In the genomic region with DNA sequence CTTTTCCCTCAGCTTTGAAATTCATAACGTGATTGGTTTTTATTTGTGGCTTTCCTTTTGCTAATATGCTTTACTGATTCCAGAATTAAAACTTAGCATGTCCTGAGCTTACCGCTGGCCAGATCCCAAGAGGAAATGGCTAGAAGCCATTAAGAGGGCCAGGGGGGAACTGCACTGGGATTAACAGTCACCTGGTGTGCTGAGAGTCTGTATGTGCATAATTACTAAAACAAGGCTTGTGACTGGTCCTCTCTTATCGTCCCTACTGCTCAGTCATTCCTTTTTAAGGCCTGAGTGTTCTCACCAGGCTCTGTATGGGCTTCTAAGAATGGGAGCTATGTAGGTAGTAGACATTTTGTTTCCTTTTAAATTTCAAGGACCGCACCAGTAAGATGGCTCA, we compare ENCODE assay signal across 12 mouse cellular contexts. TPM values are rescaled to one million over a fixed set of nuclear protein-coding genes. Genes with fewer than 3 reads are reported as not detected.
DNase-seq lines count a peak whose midpoint lies in the region; ATAC-seq lines count a peak whose summit lies in the region.
"Had no signal": no experiment of that assay in that cellular context is flagged by ENCODE, and none has a peak within 500 bp of the region (broad histone marks: within the 10 kb centered on the region; RNA-seq: fewer than 3 reads in every experiment).

No protein-coding gene starts in this region.

- peaks cover 23% of the 10 kb centered on the region for H3K4me1 ChIP-seq in brown adipose tissue, adult 24 weeks (ENCODE audit: control insufficient read depth, insufficient read depth, insufficient read length, low read length)
- peaks cover 22% of the 10 kb centered on the region for H3K4me1 ChIP-seq in intestine, embryonic 15.5 days (replicated peaks)
- peaks cover 57% of the 10 kb centered on the region for H3K4me1 ChIP-seq in liver, embryonic 15.5 days (replicated peaks)
- peaks cover 4% of the 10 kb centered on the region; the same call in 1 of the 2 replicates for H3K4me1 ChIP-seq in midbrain, embryonic 14.5 days (ENCODE audit: control insufficient read depth, insufficient read depth, low read length)
- 0 out of 2 replicates have a peak, but pooled peaks cover 4% of the 10 kb centered on the region for H3K4me1 ChIP-seq in forebrain, embryonic 15.5 days
- H3K4me1 ChIP-seq: neural tube, embryonic 15.5 days had no signal

- H3K27ac ChIP-seq in brown adipose tissue, adult 24 weeks (replicated peaks; ENCODE audit: low read depth, low read length) = peak overlapping the region; percentile 52
- H3K27ac ChIP-seq in intestine, embryonic 15.5 days = peak overlapping the region; percentile 61
- peak overlapping the region; percentile 51 for H3K27ac ChIP-seq in liver, embryonic 15.5 days (replicated peaks)
- H3K27ac ChIP-seq in midbrain, embryonic 14.5 days (replicated peaks; ENCODE audit: low read depth, low read length) = no peak overlapping the region
- no peak overlapping the region for H3K27ac ChIP-seq in forebrain, embryonic 15.5 days (replicated peaks)
- H3K27ac ChIP-seq: neural tube, embryonic 15.5 days had no signal

- ATAC-seq in intestine, embryonic 15.5 days = peak; percentile 19; the same call in 1 of the 2 replicates
- no peak for ATAC-seq in liver, embryonic 15.5 days (ENCODE audit: insufficient read depth)
- ATAC-seq in midbrain, embryonic 14.5 days (ENCODE audit: low FRiP score, low TSS enrichment) = no peak
- ATAC-seq in forebrain, embryonic 15.5 days (replicated peaks) = no peak
- ATAC-seq: Patski had no signal

- WGBS in intestine, embryonic 15.5 days = 41% methylated on average over 4 of the region's 4 CpGs
- 63% methylated on average over 4 of the region's 4 CpGs for WGBS in liver, embryonic 15.5 days (ENCODE audit: insufficient replicate concordance)
- WGBS in midbrain, embryonic 14.5 days = 39% methylated on average over 4 of the region's 4 CpGs
- 26% methylated on average over 4 of the region's 4 CpGs for WGBS in forebrain, embryonic 15.5 days

- peak; percentile 20 to 35 for DNase-seq in adrenal gland, postnatal 36 days
- no peak for DNase-seq in adrenal gland, postnatal 25 days
- DNase-seq in midbrain, embryonic 14.5 days = no peak
- no peak for DNase-seq in layer of hippocampus, adult 8-10 months (ENCODE audit: low spot score in 2 of 2)
- DNase-seq: gastrocnemius, postnatal 25 days had no signal

- H3K27me3 ChIP-seq in intestine, embryonic 15.5 days (replicated peaks) = no peaks in the 10 kb centered on the region
- no peaks in the 10 kb centered on the region for H3K27me3 ChIP-seq in liver, embryonic 15.5 days
- H3K27me3 ChIP-seq in midbrain, embryonic 14.5 days (ENCODE audit: control insufficient read depth, insufficient read depth, low read length) = no peaks in the 10 kb centered on the region
- H3K27me3 ChIP-seq in forebrain, embryonic 15.5 days = no peaks in the 10 kb centered on the region
- H3K27me3 ChIP-seq: megakaryocyte, embryonic 14.5 days; neural tube, embryonic 15.5 days; Patski had no signal

- no peaks in the 10 kb centered on the region for H3K9me3 ChIP-seq in intestine, embryonic 15.5 days
- no peaks in the 10 kb centered on the region for H3K9me3 ChIP-seq in liver, embryonic 15.5 days (replicated peaks)
- H3K9me3 ChIP-seq in midbrain, embryonic 14.5 days (ENCODE audit: control insufficient read depth, low read length) = no peaks in the 10 kb centered on the region
- H3K9me3 ChIP-seq in forebrain, embryonic 15.5 days = no peaks in the 10 kb centered on the region
- H3K9me3 ChIP-seq: megakaryocyte, embryonic 14.5 days; neural tube, embryonic 15.5 days had no signal

- H3K9ac ChIP-seq in intestine, embryonic 15.5 days = no peak overlapping the region
- no peak overlapping the region for H3K9ac ChIP-seq in liver, embryonic 15.5 days
- H3K9ac ChIP-seq in midbrain, embryonic 14.5 days (replicated peaks; ENCODE audit: low read length) = no peak overlapping the region
- no peak overlapping the region for H3K9ac ChIP-seq in forebrain, embryonic 15.5 days (replicated peaks)
- H3K9ac ChIP-seq: neural tube, embryonic 15.5 days had no signal

- H3K4me2 ChIP-seq in intestine, embryonic 15.5 days (replicated peaks) = no peak overlapping the region
- no peak overlapping the region for H3K4me2 ChIP-seq in liver, embryonic 15.5 days
- H3K4me2 ChIP-seq in midbrain, embryonic 14.5 days (ENCODE audit: low read length) = no peak overlapping the region
- no peak overlapping the region for H3K4me2 ChIP-seq in forebrain, embryonic 15.5 days (replicated peaks)
- H3K4me2 ChIP-seq: neural tube, embryonic 15.5 days had no signal

- H3K4me3 ChIP-seq in brown adipose tissue, adult 24 weeks (ENCODE audit: insufficient read depth, low read depth, low read length) = no peak overlapping the region
- H3K4me3 ChIP-seq in intestine, embryonic 15.5 days (replicated peaks) = no peak overlapping the region
- H3K4me3 ChIP-seq in liver, embryonic 15.5 days (replicated peaks) = no peak overlapping the region
- no peak overlapping the region for H3K4me3 ChIP-seq in midbrain, embryonic 14.5 days (replicated peaks; ENCODE audit: low read depth, low read length)
- H3K4me3 ChIP-seq in forebrain, embryonic 15.5 days = no peak overlapping the region
- H3K4me3 ChIP-seq: megakaryocyte, embryonic 14.5 days; neural tube, embryonic 15.5 days had no signal

- H3K36me3 ChIP-seq in intestine, embryonic 15.5 days = no peaks in the 10 kb centered on the region
- H3K36me3 ChIP-seq in liver, embryonic 15.5 days (replicated peaks) = peaks cover 30% of the 10 kb centered on the region
- H3K36me3 ChIP-seq in midbrain, embryonic 14.5 days (ENCODE audit: control insufficient read depth, insufficient read depth, low read length) = no peaks in the 10 kb centered on the region
- H3K36me3 ChIP-seq in forebrain, embryonic 15.5 days = no peaks in the 10 kb centered on the region
- H3K36me3 ChIP-seq: neural tube, embryonic 15.5 days had no signal

RNA-seq across cellular contexts. Expression of a gene that starts 23.5 kb away (rescaled TPM):
- total RNA-seq in adrenal gland, postnatal 36 days (2021) = 10 to 100 TPM; 34.4 to 62.7 TPM
- total RNA-seq in adrenal gland, postnatal 25 days (2021) = 26.1 and 31.4 TPM in 2 replicates
- polyA plus RNA-seq in brown adipose tissue, adult 24 weeks (2012; ENCODE audit: insufficient read depth, insufficient read length, missing spikeins) = 185 and 208 TPM in 2 replicates
- polyA plus RNA-seq in intestine, embryonic 15.5 days (2015; fragmentation: Nextera tagmentation; extraction: Ambion mirVana) = 45.7 and 50.0 TPM in 2 replicates
- polyA plus RNA-seq in liver, embryonic 15.5 days (2015; fragmentation: Nextera tagmentation; extraction: Ambion mirVana) = 86.3 and 95.2 TPM in 2 replicates
- polyA plus RNA-seq in midbrain, embryonic 14.5 days (2014; fragmentation: Nextera tagmentation; extraction: Ambion mirVana) = 7.4 and 8.9 TPM in 2 replicates
- 10 to 100 TPM; 26.6 to 32.9 (median 29.3) TPM for total RNA-seq in layer of hippocampus, adult 8-10 months (2022)
- polyA plus RNA-seq in forebrain, embryonic 15.5 days (2015; fragmentation: Nextera tagmentation; extraction: Ambion mirVana) = 16.1 and 16.4 TPM in 2 replicates

Comparison
In these comparisons a context has a peak if more than half of its experiments do, and no peak if none do; other contexts are left out.
1. DNase-seq: peak in adrenal gland, postnatal 36 days (2 of 2); none in adrenal gland, postnatal 25 days (single experiment), midbrain, embryonic 14.5 days (single experiment) and layer of hippocampus, adult 8-10 months (0 of 2).
2. H3K27ac ChIP-seq: peak in brown adipose tissue, adult 24 weeks (single experiment), intestine, embryonic 15.5 days (single experiment) and liver, embryonic 15.5 days (single experiment); none in midbrain, embryonic 14.5 days (single experiment) and forebrain, embryonic 15.5 days (single experiment).